Mouse (Mus musculus) C2C12 (cell line): Measurements from ENCODE around the gene Wdr24.

Experiments used
- CEBPB ChIP-seq: IDR thresholded peaks from one replicate; pipeline ENCODE4 v1.6.1; 2011; ENCODE audit warnings: low read depth, mild to moderate bottlenecking, control low read depth, moderate library complexity
- CTCF ChIP-seq: IDR thresholded peaks from one replicate; pipeline ENCODE4 v1.5.1; 2011; ENCODE audit not compliant: control insufficient read depth, insufficient read depth, insufficient read length
- MYOD1 ChIP-seq: IDR thresholded peaks from one replicate; pipeline ENCODE4 v1.6.1; 2011; ENCODE audit warnings: low read depth; ENCODE audit not compliant: control insufficient read depth, insufficient read length
- USF1 ChIP-seq: IDR thresholded peaks from one replicate; pipeline ENCODE4 v1.6.1; 2011; ENCODE audit warnings: low read depth, mild to moderate bottlenecking, control low read depth, moderate library complexity

- TF ChIP-seq CTCF = peak; percentile 54
- no peak for TF ChIP-seq MYOD1
- TF ChIP-seq USF1 = no peak
- TF ChIP-seq CEBPB = no peak
Measured at GRCm38 (mm10) chr17:25801029-25801428, 22.4 kb upstream of the Wdr24 start.
